Mouse (Mus musculus) thymus, adult 2 months (tissue): ENCODE measurements around the gene Abi3. TPM values are rescaled to one million over a fixed set of nuclear protein-coding genes. Genes with fewer than 3 reads are reported as not detected.
A peak's percentile ranks its signal among the peaks of the same experiment; 100 is the strongest.

ENCODE experiments used
- DNase-seq: peaks from one replicate; pipeline ENCODE4 v3.0.0; 2021
- H3K27ac ChIP-seq: fragments of 200-500 bp; 2 replicates; pipeline ENCODE4 v1.5.1; 2012; ENCODE audit warnings: low read length, control low read depth; ENCODE audit not compliant: control insufficient read depth, insufficient read depth
- H3K27me3 ChIP-seq: fragments of 200-500 bp; 2 replicates; pipeline ENCODE4 v1.6.1; 2012; ENCODE audit warnings: mild to moderate bottlenecking, low read length, moderate library complexity, mixed read lengths; ENCODE audit not compliant: control insufficient read depth, insufficient read depth
- H3K36me3 ChIP-seq: fragments of 200-500 bp; 2 replicates; pipeline ENCODE4 v1.6.1; 2012; ENCODE audit warnings: mild to moderate bottlenecking, low read length, moderate library complexity; ENCODE audit not compliant: control insufficient read depth, insufficient read depth
- H3K4me1 ChIP-seq: fragments of 200-500 bp; replicated peaks from 2 replicates; pipeline ENCODE4 v1.6.1; 2012; ENCODE audit warnings: low read length; ENCODE audit not compliant: control insufficient read depth, insufficient read depth
- H3K4me3 ChIP-seq: fragments of 200-500 bp; 2 replicates; pipeline ENCODE4 v1.5.1; 2012; ENCODE audit warnings: mild to moderate bottlenecking, low read length, control low read depth, moderate library complexity; ENCODE audit not compliant: control insufficient read depth, insufficient read depth
- CTCF ChIP-seq: fragments of 200-500 bp; IDR thresholded peaks from 2 replicates; pipeline ENCODE4 v1.5.1; 2012; ENCODE audit warnings: mild to moderate bottlenecking, control low read depth, low read length, moderate library complexity, borderline replicate concordance; ENCODE audit not compliant: control insufficient read depth, poor library complexity, insufficient read depth; ENCODE audit errors: extremely low read depth
- POLR2A ChIP-seq: fragments of 200-500 bp; IDR thresholded peaks from 2 replicates; pipeline ENCODE4 v1.6.1; 2012; ENCODE audit warnings: mild to moderate bottlenecking, low read length, control low read depth, moderate library complexity; ENCODE audit not compliant: control insufficient read depth, poor library complexity, insufficient read depth; ENCODE audit errors: extremely low read depth
- WGBS: fragments of 180-500 bp; shearing (Covaris S2); methylation state at CpG from one replicate; pipeline ENCODE4 v1.1.7; 2018; 5-methylcytosine and 5-hydroxymethylcytosine counted together
- polyA plus RNA-seq: library from polyadenylated mRNA; depleted of rRNA; stranded (reverse); fragments of >200 nt; gene quantifications from 2 replicates; pipeline ENCODE4 v1.2.3, GENCODE M21; 2012

Gene Abi3
- polyA plus RNA-seq, 1 experiment: 606 TPM

GRCm38 (mm10) chr11:95827168-95827447 is 15.2 kb downstream of the Abi3 start:
- WGBS: 11% methylated on average over 3 of the region's 3 CpGs
- DNase-seq: peak; percentile 6
- Histone ChIP-seq H3K27me3 (peaks cover 5% of the 10 kb centered on the region; the same call in 1 of the 2 replicates), H3K4me1 (peaks cover 52% of the 10 kb centered on the region), H3K36me3 (peaks cover 4% of the 10 kb centered on the region), H3K4me3 (no peak overlapping the region), H3K27ac (no peak overlapping the region)
- TF ChIP-seq POLR2A: no peak
- no peak for TF ChIP-seq CTCF

- no peaks in the 10 kb centered on the region for H3K36me3 ChIP-seq
- no peak for DNase-seq
- H3K27me3 ChIP-seq: peaks cover 5% of the 10 kb centered on the region; the same call in 1 of the 2 replicates
- H3K4me1 ChIP-seq: peaks cover 48% of the 10 kb centered on the region
- WGBS: 51% methylated on average over 6 of the region's 6 CpGs
- no peak overlapping the region for H3K27ac ChIP-seq
- no peak overlapping the region for H3K4me3 ChIP-seq
- TF ChIP-seq CTCF (no peak), POLR2A (no peak)
These were observed 15.7 kb downstream of the Abi3 start for GRCm38 (mm10) chr11:95826317-95827167.

GRCm38 (mm10) chr11:95825625-95826024 is 16.7 kb downstream of the Abi3 start:
- no peaks in the 10 kb centered on the region for H3K36me3 ChIP-seq
- no peak overlapping the region for H3K27ac ChIP-seq
- WGBS: 54% methylated on average over 3 of the region's 3 CpGs
- no peak for TF ChIP-seq CTCF
- TF ChIP-seq POLR2A: no peak
- no peak overlapping the region for H3K4me3 ChIP-seq
- peaks cover 5% of the 10 kb centered on the region; the same call in 1 of the 2 replicates for H3K27me3 ChIP-seq
- peaks cover 38% of the 10 kb centered on the region for H3K4me1 ChIP-seq
- no peak for DNase-seq

DNA sequence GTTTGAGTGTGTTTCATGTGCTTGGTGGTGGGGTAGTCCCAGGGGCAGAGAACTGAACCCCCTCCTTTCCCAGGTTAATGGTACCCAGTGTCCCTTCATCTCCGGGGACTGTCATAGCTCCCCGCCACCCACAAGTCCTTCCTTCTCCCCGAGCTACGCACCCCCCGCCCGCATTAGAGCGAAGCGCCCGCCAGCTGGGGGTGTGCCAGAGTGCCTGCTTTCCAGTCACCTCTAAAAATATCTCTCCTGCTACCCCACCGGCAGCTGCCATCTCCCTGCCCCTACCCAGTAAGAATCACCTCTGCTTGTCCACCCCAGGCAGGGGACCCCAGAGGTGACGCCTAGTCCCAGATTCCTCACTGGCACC is 17.4 kb downstream of the Abi3 start:
- peaks cover 31% of the 10 kb centered on the region for H3K4me1 ChIP-seq
- 2% methylated on average over 11 of the region's 11 CpGs for WGBS
- TF ChIP-seq POLR2A (no peak), CTCF (no peak)
- peak overlapping the region; percentile 63 for H3K4me3 ChIP-seq
- peaks cover 5% of the 10 kb centered on the region; the same call in 1 of the 2 replicates for H3K27me3 ChIP-seq
- peak; percentile 41 for DNase-seq
- H3K27ac ChIP-seq: no peak overlapping the region
- no peaks in the 10 kb centered on the region for H3K36me3 ChIP-seq

GRCm38 (mm10) chr11:95824071-95824876 is 18.0 kb downstream of the Abi3 start, which contains the start of gene Phospho1:
Gene Phospho1 (plus strand): TSS chr11:95824499.
- no peaks in the 10 kb centered on the region for H3K36me3 ChIP-seq
- DNase-seq: peak; percentile 90
- WGBS: under 1% methylated on average over 76 of the region's 78 CpGs
- H3K4me1 ChIP-seq: peaks cover 25% of the 10 kb centered on the region
- H3K27me3 ChIP-seq: peaks cover 5% of the 10 kb centered on the region; the same call in 1 of the 2 replicates
- no peak for TF ChIP-seq POLR2A
- TF ChIP-seq CTCF: 0 out of 2 replicates have a peak, but pooled peaks have one; percentile 27
- H3K27ac ChIP-seq: no peak within 1 kb of the TSS
- H3K4me3 ChIP-seq: peak within 1 kb of the TSS; percentile 63

- no peak overlapping the region for H3K4me3 ChIP-seq
- WGBS: 97% methylated on average over 4 of the region's 4 CpGs
- TF ChIP-seq POLR2A (no peak), CTCF (no peak)
- H3K36me3 ChIP-seq: no peaks in the 10 kb centered on the region
- no peak for DNase-seq
- peaks cover 12% of the 10 kb centered on the region for H3K4me1 ChIP-seq
- H3K27me3 ChIP-seq: peaks cover 5% of the 10 kb centered on the region; the same call in 1 of the 2 replicates
- H3K27ac ChIP-seq: no peak overlapping the region
These were observed 19.8 kb downstream of the Abi3 start for GRCm38 (mm10) chr11:95822437-95822836.
